In genomic region chr5:92461321-92461720, GRCm38 (mm10) we compare ENCODE assay signal across 8 mouse cellular contexts. TPM values are rescaled to one million over a fixed set of nuclear protein-coding genes. Genes with fewer than 3 reads are reported as not detected.
DNase-seq lines count a peak whose midpoint lies in the region; ATAC-seq and TF ChIP-seq lines count a peak whose summit lies in the region.

No protein-coding gene starts in this region.

- peak; percentile 77; the same call in 1 of the 2 replicates for ATAC-seq in frontal cortex, adult (ENCODE audit: low TSS enrichment)

- TF ChIP-seq CTCF in bone marrow macrophage, adult 2 months (IDR thresholded peaks at IDR 0.05; ENCODE audit: low read depth, low read length): peak; percentile 66
- TF ChIP-seq CTCF in lung, adult 2 months (IDR thresholded peaks at IDR 0.05; ENCODE audit: insufficient read depth, low read length): peak; percentile 94

- DNase-seq in urinary bladder, adult 18-20 months (ENCODE audit: low spot score in 2 of 2): peak; percentile 38 to 48
- no peak for DNase-seq in urinary bladder, adult 2 months (ENCODE audit: low spot score)
- peak; percentile 86 for DNase-seq in kidney, postnatal 10 days
- DNase-seq in lung, adult 2 months: peak; percentile 68
- DNase-seq in right cerebral cortex, postnatal 10 days (ENCODE audit: low spot score in 2 of 2): peak; percentile 46 to 71
- peak; percentile 31 for DNase-seq in yolk sac, embryonic 10.5 days (ENCODE audit: low spot score)

- H3K4me1 ChIP-seq in bone marrow macrophage, adult 2 months (ENCODE audit: control insufficient read depth, insufficient read depth, low read length): peaks cover 14% of the 10 kb centered on the region
- H3K4me1 ChIP-seq in lung, adult 2 months (ENCODE audit: control insufficient read depth, insufficient read depth, low read length): no peaks in the 10 kb centered on the region; the same call in 1 of the 2 replicates

- no peak overlapping the region for H3K27ac ChIP-seq in bone marrow macrophage, adult 2 months (ENCODE audit: insufficient read depth, low read depth, low read length)

- no peak overlapping the region for H3K4me3 ChIP-seq in bone marrow macrophage, adult 2 months (ENCODE audit: insufficient read depth, low read length)
- no peak overlapping the region for H3K4me3 ChIP-seq in lung, adult 2 months (replicated peaks; ENCODE audit: extremely low read depth, low read depth, low read length)

- no peak for TF ChIP-seq POLR2A in bone marrow macrophage, adult 2 months (IDR thresholded peaks at IDR 0.05; ENCODE audit: borderline replicate concordance, low read depth, low read length)
- no peak for TF ChIP-seq POLR2A in lung, adult 2 months (IDR thresholded peaks at IDR 0.05; ENCODE audit: borderline replicate concordance, extremely low read depth, low read depth, low read length)

- 24% methylated on average over 5 of the region's 5 CpGs for WGBS in lung, adult 2 months

RNA-seq across cellular contexts. Expression of gene Nup54, which starts 26.3 kb away (rescaled TPM):
- 21.1 and 25.9 TPM in 2 replicates for polyA plus RNA-seq in urinary bladder, adult 2 months (2012; rRNA removed)
- 18.9 and 20.4 TPM in 2 replicates for polyA plus RNA-seq in bone marrow macrophage, adult 2 months (2012; ENCODE audit: insufficient read depth, insufficient read length, missing spikeins)
- polyA plus RNA-seq in lung, adult 2 months (2012; rRNA removed): 10.5 and 13.2 TPM in 2 replicates

RNA-seq across cellular contexts. Expression of gene Scarb2, which starts 45.3 kb away (rescaled TPM):
- 84.3 and 96.2 TPM in 2 replicates for polyA plus RNA-seq in urinary bladder, adult 2 months (2012; rRNA removed)
- 93.7 and 98.6 TPM in 2 replicates for polyA plus RNA-seq in bone marrow macrophage, adult 2 months (2012; ENCODE audit: insufficient read depth, insufficient read length, missing spikeins)
- 55.1 and 59.1 TPM in 2 replicates for polyA plus RNA-seq in lung, adult 2 months (2012; rRNA removed)
